Mouse (Mus musculus) G1E (cell line): Measurements from ENCODE around the gene Zc3h4.

Experiments used
- CTCF ChIP-seq: IDR thresholded peaks from 2 replicates; pipeline ENCODE4 v1.5.1; 2012; ENCODE audit warnings: low read depth, low read length, inconsistent platforms, mixed read lengths
- POLR2AphosphoS5 ChIP-seq: IDR thresholded peaks from 2 replicates; pipeline ENCODE4 v1.6.1; 2012; ENCODE audit warnings: low read depth, low read length, inconsistent platforms; ENCODE audit not compliant: insufficient replicate concordance
- TAL1 ChIP-seq: conservative IDR thresholded peaks from 2 replicates; pipeline ENCODE4 v1.6.1; 2012; ENCODE audit warnings: low read depth, low read length, inconsistent platforms, mixed read lengths

DNA sequence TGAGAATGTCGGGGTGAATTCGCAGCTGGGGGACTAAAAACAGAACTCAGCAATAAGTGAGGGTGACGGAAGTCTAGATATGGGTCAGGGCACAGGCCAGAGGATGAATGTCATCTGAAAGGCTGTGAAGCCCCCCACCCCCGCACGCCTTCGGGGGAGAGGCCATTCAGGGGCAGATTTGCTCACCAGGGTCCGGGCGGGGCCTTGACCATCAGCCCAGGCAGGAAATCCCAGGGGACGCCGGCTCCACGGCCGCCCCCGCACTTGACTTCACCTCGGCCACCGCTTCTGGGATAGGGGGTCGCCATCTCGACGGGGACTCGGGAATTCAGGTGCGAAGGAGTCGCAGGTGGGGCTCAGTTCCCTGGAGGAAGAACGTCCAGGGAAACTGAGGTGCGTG, 74.6 kb downstream of the Zc3h4 start:
- TF ChIP-seq CTCF = no peak
- no peak for TF ChIP-seq POLR2AphosphoS5
- TF ChIP-seq TAL1 = no peak
